Mouse (Mus musculus) intestine, postnatal 0 days (tissue): ENCODE data around the gene Arg1. TPM values are rescaled to one million over a fixed set of nuclear protein-coding genes. Genes with fewer than 3 reads are reported as not detected.
A peak's percentile ranks its signal among the peaks of the same experiment; 100 is the strongest.

ENCODE experiments used
- ATAC-seq: fragments of 200-750 bp; cut with Nextera tagmentation; 2 replicates; pipeline ENCODE4 v1.8.0; 2017; ENCODE audit warnings: mild to moderate bottlenecking, moderate TSS enrichment, moderate library complexity
- H3K27ac ChIP-seq: fragments of 300-500 bp; sonication (generic); 2 replicates; pipeline ENCODE4 v1.5.1; 2014; ENCODE audit warnings: mild to moderate bottlenecking, low read depth, low read length, moderate library complexity
- H3K27me3 ChIP-seq: fragments of 300-500 bp; sonication (generic); replicated peaks from 2 replicates; pipeline ENCODE4 v1.6.1; 2014; ENCODE audit warnings: low read length, mixed read lengths; ENCODE audit not compliant: control insufficient read depth, insufficient read depth
- H3K36me3 ChIP-seq: fragments of 300-500 bp; sonication (generic); 2 replicates; pipeline ENCODE4 v1.6.1; 2014; ENCODE audit warnings: mild to moderate bottlenecking, moderate library complexity; ENCODE audit not compliant: control insufficient read depth, insufficient read depth
- H3K4me1 ChIP-seq: fragments of 300-500 bp; sonication (generic); replicated peaks from 2 replicates; pipeline ENCODE4 v1.6.1; 2014; ENCODE audit warnings: antibody characterized with exemption, low read length, mixed read lengths; ENCODE audit not compliant: control insufficient read depth, insufficient read depth
- H3K4me2 ChIP-seq: fragments of 300-500 bp; sonication (generic); replicated peaks from 2 replicates; pipeline ENCODE4 v1.6.1; 2014; ENCODE audit warnings: low read depth, mild to moderate bottlenecking, moderate library complexity
- H3K4me3 ChIP-seq: fragments of 300-500 bp; sonication (generic); 2 replicates; pipeline ENCODE4 v1.5.1; 2014; ENCODE audit warnings: low read depth, low read length
- H3K9ac ChIP-seq: fragments of 300-500 bp; sonication (generic); 2 replicates; pipeline ENCODE4 v1.6.1; 2014; ENCODE audit warnings: mild to moderate bottlenecking, low read depth, low read length
- H3K9me3 ChIP-seq: fragments of 300-500 bp; sonication (generic); 2 replicates; pipeline ENCODE4 v1.6.1; 2016; ENCODE audit warnings: mixed run types; ENCODE audit not compliant: control insufficient read depth
- CTCF ChIP-seq: sonication (generic); IDR thresholded peaks from 2 replicates; pipeline ENCODE4 v1.5.1; 2016; ENCODE audit warnings: low read depth, mild to moderate bottlenecking, control low read depth, antibody characterized with exemption, moderate library complexity
- WGBS: fragments of 180-500 bp; shearing (Covaris S2); extraction: QIAGEN DNeasy Blood & Tissue Kit; methylation state at CpG from one replicate; pipeline ENCODE4 v1.1.7; 2014; 5-methylcytosine and 5-hydroxymethylcytosine counted together
- polyA plus RNA-seq: library from polyadenylated mRNA; unstranded; fragments of >200 nt; fragmentation: Nextera tagmentation; extraction: Ambion mirVana; gene quantifications from 2 replicates; pipeline ENCODE4 v1.2.1, GENCODE M21; 2015

Gene Arg1
- polyA plus RNA-seq, 1 experiment from 2014 or later = 1.7 TPM

DNA sequence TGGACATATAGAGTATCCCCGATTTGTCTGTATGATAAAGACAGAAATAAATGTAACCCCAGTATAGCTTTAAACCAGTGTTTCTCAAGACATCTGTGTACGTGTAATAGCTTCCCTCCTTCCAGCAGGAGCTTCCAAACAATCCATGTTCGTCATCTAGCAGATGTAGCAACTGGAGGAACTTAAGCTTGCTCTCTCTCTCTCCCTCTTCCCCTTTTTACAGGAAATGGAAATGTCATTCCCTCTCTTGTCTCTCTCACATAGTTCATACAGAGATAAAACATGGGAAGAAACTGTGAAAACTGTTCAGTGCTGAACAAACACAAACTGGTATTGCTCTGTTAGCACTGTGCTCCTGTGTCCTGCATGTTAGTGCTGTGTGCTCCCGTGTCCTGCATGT lies 22.9 kb upstream of the Arg1 start:
- no peak for ATAC-seq
- Histone ChIP-seq H3K27ac (no peak overlapping the region), H3K4me2 (no peak overlapping the region), H3K36me3 (no peaks in the 10 kb centered on the region), H3K4me3 (no peak overlapping the region), H3K4me1 (no peaks in the 10 kb centered on the region), H3K9ac (no peak overlapping the region), H3K27me3 (no peaks in the 10 kb centered on the region), H3K9me3 (no peaks in the 10 kb centered on the region)
- WGBS = 66% methylated on average over 4 of the region's 4 CpGs
- no peak for TF ChIP-seq CTCF

GRCm38 (mm10) chr10:24948278-24948677 lies 21.0 kb upstream of the Arg1 start:
- Histone ChIP-seq H3K36me3 (no peaks in the 10 kb centered on the region), H3K27ac (no peak overlapping the region), H3K27me3 (no peaks in the 10 kb centered on the region), H3K4me1 (no peaks in the 10 kb centered on the region), H3K4me2 (no peak overlapping the region), H3K9me3 (no peaks in the 10 kb centered on the region), H3K4me3 (no peak overlapping the region), H3K9ac (no peak overlapping the region)
- ATAC-seq = no peak
- WGBS = 24% methylated on average over 8 of the region's 8 CpGs
- no peak for TF ChIP-seq CTCF

- 67% methylated on average over 3 of the region's 3 CpGs for WGBS
- ATAC-seq = no peak
- Histone ChIP-seq H3K4me3 (no peak overlapping the region), H3K4me2 (no peak overlapping the region), H3K27me3 (no peaks in the 10 kb centered on the region), H3K4me1 (no peaks in the 10 kb centered on the region), H3K36me3 (no peaks in the 10 kb centered on the region), H3K9ac (no peak overlapping the region), H3K9me3 (no peaks in the 10 kb centered on the region), H3K27ac (no peak overlapping the region)
- TF ChIP-seq CTCF = no peak
These were observed 20.6 kb upstream of the Arg1 start for GRCm38 (mm10) chr10:24947871-24948270.

DNA sequence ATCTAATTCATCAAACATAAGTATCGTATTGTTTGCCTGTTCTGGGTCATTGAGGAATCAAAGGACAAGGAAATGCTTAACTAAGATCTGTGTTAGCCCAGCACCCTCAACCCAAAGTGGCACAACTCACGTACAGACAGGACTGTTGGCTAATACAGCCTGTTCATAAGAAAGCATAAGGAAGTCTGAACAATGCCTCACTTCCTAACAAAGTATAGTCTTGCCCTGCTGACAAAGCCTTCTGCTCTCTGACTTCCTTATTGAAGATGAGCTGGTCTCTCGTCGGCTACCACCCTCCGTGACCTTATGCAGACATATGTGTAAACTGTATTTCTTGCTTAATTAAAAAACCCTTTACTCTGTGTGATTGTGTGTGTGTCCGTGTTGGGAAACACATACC lies 2.9 kb upstream of the Arg1 start:
- no peak for TF ChIP-seq CTCF
- no peak overlapping the region for H3K27ac ChIP-seq
- no peak overlapping the region for H3K4me2 ChIP-seq
- no peak for ATAC-seq
- H3K4me1 ChIP-seq = peaks cover 5% of the 10 kb centered on the region
- H3K9me3 ChIP-seq = no peaks in the 10 kb centered on the region
- H3K27me3 ChIP-seq = no peaks in the 10 kb centered on the region
- no peaks in the 10 kb centered on the region for H3K36me3 ChIP-seq
- no peak overlapping the region for H3K9ac ChIP-seq
- WGBS = 67% methylated on average over 6 of the region's 6 CpGs
- no peak overlapping the region for H3K4me3 ChIP-seq

DNA sequence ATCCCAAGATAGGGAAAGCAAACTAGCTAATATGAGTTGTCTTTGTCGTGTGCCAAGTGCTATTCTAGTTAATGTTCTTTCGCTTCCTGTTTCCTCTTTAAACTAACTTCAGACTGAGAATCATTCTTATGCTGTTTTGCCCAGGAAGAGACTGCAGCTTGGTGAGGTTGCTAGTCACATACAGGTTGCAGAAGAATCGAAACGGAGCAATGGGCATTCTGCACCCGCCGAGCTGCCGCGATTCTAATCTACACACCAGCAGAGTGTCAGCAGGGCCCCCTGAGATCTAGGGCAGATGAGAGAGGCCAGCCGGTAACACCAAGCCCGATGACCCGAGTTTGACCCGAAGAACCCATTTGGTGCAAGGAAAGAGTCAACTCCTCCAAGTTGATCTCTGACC lies 788 bp upstream of the Arg1 start:
- Histone ChIP-seq H3K4me3 (0 out of 2 replicates have a peak overlapping the region, but pooled peaks have one; percentile 17), H3K36me3 (no peaks in the 10 kb centered on the region), H3K4me2 (peak overlapping the region; percentile 50), H3K27ac (no peak overlapping the region), H3K4me1 (peaks cover 5% of the 10 kb centered on the region), H3K27me3 (no peaks in the 10 kb centered on the region), H3K9ac (no peak overlapping the region; the same call in 1 of the 2 replicates), H3K9me3 (no peaks in the 10 kb centered on the region)
- 4% methylated on average over 12 of the region's 12 CpGs for WGBS
- no peak for TF ChIP-seq CTCF
- ATAC-seq = no peak

GRCm38 (mm10) chr10:24926380-24926779 lies 904 bp downstream of the Arg1 start:
- TF ChIP-seq CTCF = no peak
- peaks cover 5% of the 10 kb centered on the region for H3K4me1 ChIP-seq
- H3K4me3 ChIP-seq = no peak overlapping the region
- no peaks in the 10 kb centered on the region for H3K27me3 ChIP-seq
- no peak for ATAC-seq
- no peak overlapping the region for H3K4me2 ChIP-seq
- no peaks in the 10 kb centered on the region for H3K9me3 ChIP-seq
- no peak overlapping the region for H3K27ac ChIP-seq
- WGBS = 37% methylated on average over 10 of the region's 10 CpGs
- H3K36me3 ChIP-seq = no peaks in the 10 kb centered on the region
- no peak overlapping the region for H3K9ac ChIP-seq

DNA sequence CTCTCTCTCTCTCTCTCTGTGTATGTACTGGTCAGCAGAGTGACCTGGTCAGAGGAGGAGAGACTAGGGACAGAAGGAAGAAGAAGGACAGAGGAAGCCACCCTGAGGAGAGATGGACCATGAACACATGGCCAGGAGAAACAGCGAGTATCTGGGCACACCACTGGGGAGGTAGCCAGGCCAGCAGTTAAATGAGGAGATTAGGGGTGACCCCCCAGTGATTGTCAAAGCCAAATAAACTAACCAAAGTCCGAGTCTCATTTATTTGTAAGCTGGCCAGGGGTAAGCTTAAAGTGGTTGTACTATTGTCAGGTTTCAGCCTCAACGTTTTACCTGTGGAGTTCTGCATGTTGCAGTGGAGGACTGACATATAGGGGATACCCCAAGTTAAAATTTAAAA lies 3.0 kb downstream of the Arg1 start:
- ATAC-seq = no peak
- peaks cover 5% of the 10 kb centered on the region for H3K4me1 ChIP-seq
- no peaks in the 10 kb centered on the region for H3K36me3 ChIP-seq
- TF ChIP-seq CTCF = no peak
- WGBS = 77% methylated on average over 3 of the region's 3 CpGs
- no peak overlapping the region for H3K4me2 ChIP-seq
- no peak overlapping the region for H3K4me3 ChIP-seq
- no peak overlapping the region for H3K27ac ChIP-seq
- H3K9me3 ChIP-seq = no peaks in the 10 kb centered on the region
- no peaks in the 10 kb centered on the region for H3K27me3 ChIP-seq
- H3K9ac ChIP-seq = no peak overlapping the region
